Mouse (Mus musculus) yolk sac, embryonic 10.5 days (tissue): ENCODE data around the gene Dda1.
"Not testable (repeated sequence)": the region's sequence is repeated elsewhere in the genome, so short reads cannot be mapped to it uniquely, and the experiment has no call there.

Source experiments
- DNase-seq: peaks from one replicate; pipeline ENCODE4 v3.0.0-alpha.2; 2017; ENCODE audit warnings: low spot score

Dda1 gene

DNA sequence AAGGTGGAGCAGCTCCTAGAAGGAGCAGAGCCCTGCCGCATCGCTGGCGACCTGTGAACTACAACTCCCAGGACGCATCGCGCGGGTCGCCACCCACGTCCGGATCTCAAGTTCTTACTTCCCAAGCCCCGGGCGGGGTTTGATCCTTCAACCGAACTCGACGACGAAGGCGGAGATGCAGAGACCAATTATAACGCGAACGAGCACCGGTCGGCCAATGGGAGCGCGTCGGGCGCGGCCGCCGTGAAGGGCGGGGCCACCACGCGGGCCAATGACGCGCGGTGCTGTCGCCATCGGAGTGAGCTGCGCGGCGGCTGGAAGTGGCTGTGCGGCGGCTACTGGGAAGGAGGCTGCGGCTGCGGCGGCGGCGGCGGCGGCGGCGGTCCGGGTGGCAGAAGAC lies at the start of gene Dda1:
TSS of gene Dda1 (plus strand) at position 284 of the 400 bp plus-strand sequence.
- DNase-seq = peak; percentile 97

DNA sequence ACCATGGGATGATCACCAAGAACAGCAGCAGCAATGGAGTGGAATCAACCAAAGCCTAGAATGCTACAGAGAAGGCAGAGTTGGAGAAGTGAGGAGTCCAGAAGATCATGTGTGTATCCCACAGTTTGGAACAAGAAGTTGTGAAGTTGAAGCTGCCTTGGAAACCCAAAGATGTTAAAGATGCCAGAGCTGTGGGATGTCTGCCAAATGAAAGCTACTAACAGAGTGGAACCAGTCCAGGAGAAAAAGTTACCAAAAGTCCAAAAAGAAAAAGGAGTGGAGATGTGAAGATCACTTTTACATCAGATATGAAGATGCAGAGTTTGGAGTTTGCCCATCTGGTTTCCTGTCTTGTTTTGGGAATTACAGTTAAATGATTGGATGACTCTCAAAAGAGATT lies 46.9 kb upstream of the Dda1 start:
- DNase-seq = no peak

DNA sequence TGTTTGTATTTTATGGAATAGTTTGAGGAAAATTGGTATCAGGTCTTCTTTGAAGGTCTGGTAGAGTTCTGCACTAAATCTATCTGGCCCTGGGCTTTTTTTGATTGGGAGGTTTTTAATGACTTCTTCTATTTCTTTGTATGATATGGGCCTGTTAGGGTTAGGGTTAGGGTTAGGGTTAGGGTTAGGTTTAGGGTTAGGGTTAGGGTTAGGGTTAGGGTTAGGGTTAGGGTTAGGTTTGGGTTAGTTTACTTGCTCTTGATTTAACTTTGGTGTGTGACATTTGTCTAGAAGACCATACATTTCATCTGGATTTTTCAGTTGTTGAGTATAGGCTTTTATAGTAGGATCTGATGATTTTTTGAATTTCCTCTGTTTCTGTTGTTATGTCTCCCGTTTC lies 36.1 kb upstream of the Dda1 start:
- DNase-seq = not testable (repeated sequence)

DNA sequence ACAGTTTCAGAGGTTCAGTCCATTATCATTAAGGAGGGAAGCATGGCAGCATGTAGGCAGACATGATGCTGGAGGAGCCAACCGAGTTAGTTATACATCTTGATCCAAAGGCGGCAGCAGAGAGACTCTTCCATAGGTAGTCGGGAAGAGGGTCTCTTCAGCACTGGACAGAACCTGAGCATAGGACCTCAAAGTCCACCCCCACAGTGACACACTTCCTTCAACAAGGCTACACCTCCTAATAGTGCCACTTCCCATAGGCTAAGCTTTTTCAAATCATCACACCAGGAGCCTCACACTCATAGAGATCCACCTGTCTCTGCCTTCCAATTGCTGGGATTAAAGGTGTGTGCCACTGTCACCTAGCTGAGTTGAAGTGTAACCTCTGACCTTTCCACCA lies 32.0 kb upstream of the Dda1 start:
- DNase-seq = no peak

DNA sequence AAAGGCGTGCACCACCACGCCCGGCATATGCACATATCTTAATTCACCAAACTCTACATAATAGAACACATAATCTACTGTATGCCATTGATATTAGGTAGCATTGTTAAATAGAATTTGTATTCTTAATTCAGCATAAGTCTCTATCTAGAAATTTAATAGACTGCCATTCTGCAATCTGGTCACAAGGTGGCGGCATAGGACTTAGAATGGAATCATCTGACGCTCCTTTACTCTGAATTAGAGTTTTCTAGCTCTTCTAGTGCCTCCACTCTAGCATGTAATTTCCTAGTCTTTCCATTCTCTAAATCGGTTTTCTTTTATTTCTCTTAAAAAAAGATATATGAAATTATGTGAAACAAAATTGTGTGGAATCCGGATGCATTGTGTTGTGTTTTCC lies 27.6 kb upstream of the Dda1 start:
- DNase-seq = no peak

DNA sequence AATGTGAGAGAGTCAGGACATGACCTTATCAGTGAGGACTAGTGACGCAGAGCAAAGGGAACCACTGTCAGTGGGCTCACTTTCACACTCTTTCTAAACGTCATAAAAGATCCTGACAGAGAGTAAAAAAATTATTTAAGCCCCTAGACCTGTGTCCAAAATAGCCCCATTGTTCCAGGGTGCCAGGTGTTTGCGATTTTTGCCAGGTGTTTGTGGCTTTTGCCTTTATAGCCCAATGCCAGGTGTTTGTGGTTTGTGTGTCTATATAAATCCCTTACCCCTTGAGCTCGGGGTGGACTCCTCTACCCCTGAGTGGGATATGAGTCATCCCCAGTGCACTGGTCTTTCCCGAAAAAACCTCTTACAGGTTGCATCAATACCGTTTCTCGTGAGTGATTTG lies 23.9 kb upstream of the Dda1 start:
- no peak for DNase-seq

DNA sequence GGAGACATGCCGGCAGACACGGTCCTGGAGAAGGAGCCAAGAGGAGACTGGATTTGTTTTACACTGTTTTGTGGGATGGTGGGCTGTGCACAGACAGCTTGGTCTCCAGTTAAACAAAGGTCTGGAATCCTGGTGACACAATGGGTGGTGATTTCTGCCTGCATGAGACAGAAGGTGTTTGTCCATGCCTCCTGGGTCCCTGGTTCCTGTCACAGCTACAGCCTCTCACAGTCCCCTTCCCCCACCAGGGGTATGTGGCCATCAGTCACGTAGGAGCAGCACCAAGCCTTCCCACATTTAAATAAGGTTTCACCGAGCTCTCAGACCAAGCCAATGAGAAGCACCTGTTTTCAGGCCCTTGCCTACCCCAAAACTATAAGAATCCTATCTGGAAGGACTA lies 17.7 kb upstream of the Dda1 start:
- no peak for DNase-seq

DNA sequence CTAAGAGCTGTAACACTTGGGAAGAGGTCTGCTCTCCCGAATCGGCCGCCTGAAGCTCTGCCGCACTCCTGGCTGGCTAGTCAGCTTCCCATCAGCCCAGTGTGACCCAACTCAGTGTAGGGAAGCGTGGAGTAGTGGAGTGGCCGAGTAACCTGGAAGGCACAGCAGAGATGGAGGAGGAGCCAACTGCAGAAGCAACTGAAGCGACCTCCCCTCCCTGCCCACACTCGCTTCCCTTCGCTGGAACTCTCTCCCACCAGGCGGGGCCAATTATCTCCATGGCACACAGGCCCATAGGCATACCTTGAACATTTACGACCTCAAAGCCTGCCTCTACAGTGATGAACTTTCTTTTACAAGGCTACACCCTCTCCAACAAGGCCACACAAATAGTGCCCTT lies 17.2 kb upstream of the Dda1 start:
- no peak for DNase-seq

DNA sequence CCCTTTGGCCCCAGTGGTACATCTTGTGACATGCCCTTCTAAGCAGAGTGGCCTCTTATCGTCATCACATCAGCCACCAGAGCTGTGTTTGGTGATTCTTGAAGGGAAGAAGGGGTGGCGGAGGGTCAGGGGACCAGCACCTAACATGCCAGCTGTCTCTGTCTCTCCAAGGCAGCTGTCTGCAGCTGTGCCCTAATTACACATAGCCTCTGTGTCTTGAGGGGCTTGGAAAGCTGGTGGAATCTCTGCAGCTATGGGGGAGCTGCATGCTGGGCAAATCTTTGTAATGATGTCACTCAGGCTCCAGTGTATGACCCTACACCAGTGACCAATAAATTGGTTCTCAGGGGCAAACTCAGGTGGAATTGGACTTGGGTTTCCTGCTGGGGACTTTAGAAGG lies 16.3 kb upstream of the Dda1 start:
- DNase-seq = no peak

DNA sequence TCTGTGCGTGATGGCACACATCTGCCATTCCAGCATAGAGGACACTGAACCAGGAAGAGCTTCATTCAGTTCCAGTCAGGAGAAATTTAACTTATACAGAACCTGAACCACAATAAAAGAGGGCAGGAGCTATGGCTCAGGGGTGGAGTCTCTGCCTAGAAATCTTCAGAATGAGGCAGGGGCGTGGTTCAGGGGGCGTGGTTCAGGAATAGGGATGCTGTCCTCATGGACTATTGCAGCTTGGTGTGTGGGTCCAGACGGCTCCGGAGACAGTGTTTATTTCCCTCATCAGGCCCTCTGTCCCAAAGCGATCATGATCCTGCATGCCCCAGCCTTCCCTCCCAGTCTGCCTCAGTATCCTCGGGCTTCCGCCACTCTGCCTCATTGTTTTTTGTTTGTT lies 14.3 kb upstream of the Dda1 start:
- no peak for DNase-seq

DNA sequence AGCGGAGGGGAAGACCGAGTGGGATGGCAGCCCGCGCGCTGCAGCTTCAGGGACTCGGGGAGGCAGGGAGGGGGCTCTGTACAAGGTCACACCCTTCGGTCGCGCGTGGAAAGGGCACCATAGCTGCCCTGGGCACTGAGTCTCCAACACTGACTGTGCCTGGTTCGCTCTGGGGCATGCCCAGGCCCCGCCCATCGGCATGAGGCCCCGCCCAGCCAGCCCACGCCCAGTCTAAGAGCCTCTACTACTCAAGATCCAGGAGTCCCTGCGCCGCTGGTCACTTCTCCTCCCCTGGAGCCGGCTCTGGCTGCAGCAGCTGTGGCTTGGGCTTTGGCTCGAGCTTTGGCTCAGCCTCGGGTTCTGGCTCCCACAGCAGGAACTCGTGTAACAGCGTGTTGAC lies 12.1 kb upstream of the Dda1 start:
- DNase-seq = no peak

DNA sequence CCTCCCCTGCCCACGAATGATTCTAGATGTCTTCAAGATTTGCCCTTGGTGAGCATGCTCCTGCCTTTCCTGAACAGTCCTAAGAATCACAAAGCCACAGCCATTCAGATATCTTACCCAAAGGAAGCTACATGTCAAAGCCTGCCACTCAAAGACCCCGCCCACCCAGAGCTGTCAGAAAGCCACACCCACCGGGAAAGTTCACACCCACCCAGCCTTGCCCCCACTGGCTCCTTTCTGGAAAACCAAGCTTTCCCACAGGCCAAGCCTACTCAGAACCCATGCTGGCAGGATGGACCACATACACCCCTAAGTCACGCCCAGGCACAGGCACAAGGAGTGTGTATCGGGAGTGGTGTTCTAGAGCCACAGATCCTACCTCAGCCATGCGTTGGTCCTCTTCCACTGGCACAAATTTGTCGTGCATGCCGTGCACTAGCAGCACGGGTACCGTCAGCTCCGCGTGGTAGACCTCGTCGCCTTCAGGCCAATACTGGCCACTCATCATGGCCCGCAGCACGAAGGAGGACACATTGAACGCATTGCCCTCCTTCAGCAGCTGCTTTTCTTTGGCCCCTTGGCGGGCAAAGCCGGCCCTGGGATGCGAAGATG lies 11.2 kb upstream of the Dda1 start:
- DNase-seq = no peak

DNA sequence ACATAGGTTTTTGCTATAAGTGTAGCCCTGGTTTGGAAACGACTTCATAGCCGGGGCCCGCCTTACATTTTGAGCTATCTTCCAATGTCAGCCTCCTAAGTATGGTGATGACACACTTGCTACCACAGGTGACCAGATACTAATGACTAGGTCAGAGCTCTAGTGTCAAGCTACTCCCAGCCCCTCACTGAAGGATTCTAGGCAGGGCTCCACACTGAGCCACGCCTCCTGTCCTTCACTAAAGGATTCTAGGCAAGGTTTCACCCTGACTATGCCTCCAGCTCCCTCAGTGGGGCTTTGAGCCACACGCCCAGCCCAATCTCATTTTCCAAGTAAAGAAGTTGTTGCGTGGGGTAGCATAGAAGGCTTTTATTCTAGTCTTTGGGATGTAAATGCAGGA lies 8.3 kb upstream of the Dda1 start:
- no peak for DNase-seq

DNA sequence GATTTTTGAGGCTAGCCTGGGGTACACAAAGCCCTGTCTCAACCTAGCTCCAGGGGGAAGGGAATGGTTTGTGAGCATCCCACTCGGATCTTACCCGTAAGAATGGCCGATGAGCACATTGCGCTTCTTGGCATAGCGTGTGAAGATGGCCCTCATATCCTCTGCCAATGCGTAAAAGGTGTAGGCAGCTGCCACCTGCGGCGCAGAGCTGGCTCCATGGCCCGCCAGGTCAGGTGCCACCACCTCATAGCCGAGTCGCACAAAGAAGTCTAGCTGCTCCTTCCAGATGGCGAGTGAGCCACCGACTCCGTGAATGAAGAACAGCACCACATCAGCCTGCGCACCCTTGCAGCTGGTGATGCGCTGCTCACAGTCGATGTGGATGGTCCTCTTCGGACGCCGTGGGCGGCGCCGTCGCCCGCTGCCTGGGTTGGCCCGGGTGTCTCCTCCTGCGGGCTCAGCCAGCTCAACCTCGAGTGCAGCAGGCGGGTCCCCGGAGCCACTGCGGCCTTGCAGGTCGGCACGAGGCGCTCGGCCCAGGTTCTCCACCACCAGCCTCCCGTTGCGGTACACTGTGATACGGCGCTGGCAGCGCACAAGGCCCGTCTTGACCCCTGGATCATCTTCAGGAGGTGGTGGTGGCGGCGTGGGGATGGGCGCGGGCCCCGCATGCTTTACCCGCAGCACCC lies 7.7 kb upstream of the Dda1 start:
- DNase-seq = no peak

DNA sequence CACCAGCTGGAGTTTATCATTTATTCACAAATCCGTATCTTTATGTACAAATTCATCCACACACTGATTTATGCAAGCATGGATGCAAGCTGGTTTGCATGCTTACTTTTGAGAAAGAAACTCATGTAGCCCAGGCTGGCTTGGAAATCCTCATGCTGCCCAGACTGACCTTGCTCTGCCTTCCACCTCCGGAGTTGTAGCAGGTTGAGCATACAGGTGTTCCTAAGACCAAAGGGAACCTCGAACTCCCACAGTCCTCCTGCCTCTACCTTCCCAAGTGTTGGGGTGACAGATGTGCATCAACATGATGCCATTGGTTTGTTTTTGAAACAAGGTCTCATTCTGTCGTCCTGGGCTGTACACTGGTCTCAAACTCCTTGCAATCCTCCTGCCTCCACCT lies 6.8 kb upstream of the Dda1 start:
- DNase-seq = no peak

DNA sequence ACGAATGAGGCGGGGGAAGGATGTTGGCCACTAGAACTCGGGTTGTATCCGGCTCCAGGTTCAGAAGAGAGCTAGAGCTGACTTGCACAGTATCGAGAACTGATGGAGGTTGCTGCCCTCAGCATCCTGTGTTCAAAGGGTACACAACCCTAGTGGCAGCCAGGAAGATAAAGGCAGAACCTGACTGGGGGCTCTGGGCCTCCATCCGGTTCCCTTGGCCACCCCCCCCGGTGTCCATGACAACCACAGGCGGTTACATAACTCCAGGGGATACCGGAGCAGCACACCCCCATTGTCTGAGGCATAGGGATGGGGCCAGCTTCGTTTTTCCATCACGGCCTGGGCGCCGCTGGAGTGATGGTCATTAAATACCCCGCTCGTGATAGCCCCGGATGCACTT lies 6.2 kb upstream of the Dda1 start:
- peak; percentile 22 for DNase-seq

DNA sequence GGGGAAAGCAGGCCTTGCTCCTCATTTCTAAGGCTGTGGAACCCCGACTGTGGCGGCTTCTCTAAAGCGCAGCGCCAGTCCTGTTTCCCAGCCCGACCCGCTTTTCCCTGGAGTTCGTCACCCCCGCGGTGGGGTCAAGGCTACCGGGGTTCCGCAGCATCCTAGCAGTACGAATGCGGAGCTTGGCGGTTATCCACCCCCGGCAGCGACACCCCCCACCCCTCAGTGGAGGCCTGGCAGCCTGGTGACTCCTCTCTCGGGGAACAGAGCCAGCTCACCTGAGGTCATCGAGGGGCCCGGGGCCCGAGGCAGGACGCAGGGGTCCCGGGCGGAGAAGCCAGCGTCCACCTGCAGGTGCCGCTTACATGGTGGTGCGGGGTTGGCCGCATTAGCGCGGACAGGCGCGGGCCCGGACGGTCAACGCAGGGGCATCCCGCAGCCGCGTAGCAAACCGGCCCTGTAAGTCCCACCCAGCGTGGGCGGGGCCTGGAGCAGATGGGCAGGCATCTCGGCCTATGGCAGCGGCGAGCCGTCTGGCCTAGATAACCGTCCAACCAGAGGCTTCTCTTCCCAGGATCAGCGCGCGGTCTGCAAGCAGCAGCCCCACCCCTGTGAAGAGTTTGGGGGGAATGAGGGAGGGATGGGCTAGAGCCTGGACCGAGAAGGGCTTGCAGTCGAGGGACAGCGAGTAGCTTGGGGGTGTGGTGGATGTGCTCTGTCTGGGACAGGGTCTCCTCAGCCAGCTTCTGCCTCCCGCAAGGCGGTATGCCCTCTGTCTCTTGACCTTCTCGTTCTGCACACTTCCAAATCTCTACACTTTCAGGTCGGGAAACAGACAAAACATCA lies 5.6 kb upstream of the Dda1 start, which contains the start of gene Abhd8:
TSS of gene Abhd8 (minus strand) at position 468 of the 846 bp plus-strand sequence.
- DNase-seq = peak; percentile 95

DNA sequence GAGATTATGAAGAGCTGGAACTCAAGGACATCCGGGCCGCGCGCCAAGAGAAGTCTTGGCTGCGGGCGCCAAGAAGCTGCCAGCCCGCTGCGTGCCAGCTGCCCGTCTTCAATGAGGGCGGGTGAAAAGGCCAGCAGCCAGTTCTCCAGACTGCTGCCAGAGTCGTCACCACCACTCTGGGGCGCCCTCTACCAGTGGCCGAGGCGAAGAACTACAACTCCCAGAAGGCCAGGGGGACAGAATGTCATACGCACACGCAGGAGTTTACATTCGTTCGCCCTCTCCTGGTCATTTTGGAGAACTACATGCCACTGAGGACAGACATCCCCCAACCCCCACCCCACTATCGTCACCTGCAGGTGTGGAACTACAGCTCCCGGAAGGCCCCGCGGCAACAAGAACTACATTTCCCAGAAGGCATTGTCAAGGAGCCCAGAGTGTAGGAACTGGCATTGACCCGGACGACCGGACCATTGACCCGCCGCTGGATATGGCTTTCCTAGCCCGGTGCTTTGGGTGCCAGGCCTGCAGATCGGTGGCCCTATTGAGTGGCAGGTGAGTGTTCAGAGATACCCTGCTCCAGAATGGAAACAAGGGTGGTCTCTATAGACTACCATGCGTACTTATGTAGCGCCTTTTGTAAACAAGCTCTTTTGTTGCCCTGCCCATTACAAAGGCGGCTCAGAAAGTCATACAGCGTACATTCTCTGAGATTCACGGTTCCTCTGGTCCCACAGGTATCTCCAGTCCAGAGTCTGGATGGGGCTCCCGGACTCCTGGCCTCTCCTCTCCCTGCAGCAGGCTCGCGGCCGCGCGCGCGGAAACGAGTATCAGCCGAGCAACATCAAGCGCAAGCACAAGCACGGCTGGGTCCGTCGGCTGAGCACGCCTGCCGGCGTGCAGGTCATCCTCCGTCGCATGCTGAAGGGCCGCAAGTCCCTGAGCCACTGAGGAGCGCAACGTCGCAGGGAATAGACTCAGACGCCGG lies 4.2 kb upstream of the Dda1 start, which contains the start of gene Mrpl34:
TSS of gene Mrpl34 (plus strand) at position 447 of the 988 bp plus-strand sequence.
- DNase-seq = peak; percentile 99

DNA sequence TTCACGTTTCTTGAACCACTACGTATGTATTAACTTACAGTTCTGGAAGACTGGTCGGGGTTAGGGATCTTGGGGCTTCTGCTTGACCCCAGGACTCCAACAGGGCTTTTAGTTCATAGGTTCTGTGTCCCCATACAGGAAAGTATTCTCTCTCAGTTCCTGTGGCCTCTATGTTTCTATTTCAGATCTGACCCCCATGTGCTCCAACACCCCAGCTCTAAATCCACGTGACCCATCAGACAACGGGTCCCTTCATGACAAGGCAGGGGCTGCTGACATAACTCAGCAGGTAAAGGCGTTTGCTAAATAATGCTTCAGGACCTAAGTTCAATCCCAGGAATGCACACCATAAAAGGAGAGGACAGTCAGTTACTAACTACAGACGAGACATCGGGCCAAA lies 3.3 kb upstream of the Dda1 start:
- no peak for DNase-seq

DNA sequence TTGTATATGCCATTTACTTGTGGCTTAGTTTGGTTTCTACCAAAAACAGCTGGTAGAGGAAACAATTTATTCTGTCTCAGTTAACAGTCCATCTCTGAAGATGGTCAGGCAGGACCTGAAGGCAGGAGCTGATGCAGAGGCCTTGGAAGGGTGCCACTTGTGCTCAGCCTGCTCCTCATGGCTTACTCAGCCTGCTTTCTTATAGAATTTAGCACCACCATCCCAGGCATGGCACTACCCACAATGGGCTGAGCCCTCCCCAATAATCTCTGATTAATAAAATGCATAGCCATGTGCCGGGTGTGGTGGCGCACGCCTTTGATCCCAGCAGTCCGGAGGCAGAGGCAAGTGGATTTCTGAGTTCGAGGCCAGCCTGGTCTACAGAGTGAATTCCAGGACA lies 2.8 kb upstream of the Dda1 start:
- no peak for DNase-seq

DNA sequence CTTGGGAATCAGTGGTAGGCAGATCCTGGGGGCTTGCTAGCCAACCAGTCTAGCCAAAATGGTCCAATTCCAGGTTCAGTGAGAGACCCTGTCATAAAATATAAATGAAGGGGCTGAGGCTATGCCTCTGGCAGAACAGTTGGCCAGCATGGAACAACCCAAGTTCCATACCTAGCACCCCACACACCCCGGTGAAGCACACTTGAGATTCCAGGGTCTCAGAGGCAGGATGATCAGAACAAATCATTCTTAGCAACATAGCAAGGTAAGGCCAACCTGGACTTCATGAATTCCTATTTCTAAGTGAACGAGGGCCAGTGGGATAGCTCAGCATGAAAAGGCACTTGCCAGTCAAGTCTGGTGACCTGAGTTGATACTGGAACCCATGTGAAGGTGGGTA lies 1.8 kb upstream of the Dda1 start:
- DNase-seq = no peak

DNA sequence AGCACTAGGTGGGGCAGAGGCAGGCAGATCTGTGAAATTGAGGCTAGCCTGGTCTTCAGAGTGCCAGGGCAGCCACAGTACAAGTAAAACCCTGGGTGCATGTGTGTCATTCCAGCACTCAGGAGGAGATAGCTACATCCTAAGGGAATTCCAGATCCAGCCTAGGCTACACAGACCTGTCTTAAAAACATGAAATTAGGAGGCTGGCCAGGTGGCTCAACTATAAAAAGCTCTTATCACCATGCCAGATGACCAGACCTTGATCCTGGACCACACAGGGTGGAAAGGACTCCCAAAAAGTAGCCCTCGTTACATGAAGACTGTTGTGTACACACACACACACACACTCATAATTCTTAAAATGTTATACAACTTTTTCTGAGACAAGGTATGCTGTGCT lies 998 bp upstream of the Dda1 start:
- DNase-seq = no peak
